Mouse (Mus musculus): Measurements from ENCODE around the gene Prelp.

DNA sequence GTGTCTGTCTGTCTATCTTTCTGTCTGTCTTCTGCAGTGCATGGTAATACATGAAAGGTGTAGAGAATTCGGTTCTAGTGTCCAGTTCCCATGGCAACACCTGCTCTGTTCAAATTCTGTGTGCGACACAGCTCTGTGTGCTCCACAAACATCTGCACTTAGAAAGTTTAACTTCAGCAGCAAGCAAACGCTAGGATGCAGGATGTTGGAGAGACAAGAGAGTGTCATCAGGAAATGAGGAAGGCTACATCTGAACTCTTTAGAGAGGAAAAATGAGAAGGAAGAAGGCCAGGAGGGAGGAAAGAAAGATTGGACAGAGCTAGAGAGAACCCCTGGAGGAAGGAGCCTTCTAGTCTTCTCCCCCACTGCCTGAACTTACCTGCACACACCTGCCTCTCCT lies 338 bp downstream of the Prelp start:
- TF ChIP-seq CTCF (IDR thresholded peaks at IDR 0.05; ENCODE audit: borderline replicate concordance, insufficient read depth, low read depth, low read length), result no peak
- no peak for TF ChIP-seq POLR2A (IDR thresholded peaks at IDR 0.05; ENCODE audit: borderline replicate concordance, insufficient read depth, low read length)
